ENCODE assay signal across 8 mouse cellular contexts in genomic region chr10:80149291-80150225, GRCm38 (mm10). TPM values are rescaled to one million over a fixed set of nuclear protein-coding genes. Genes with fewer than 3 reads are reported as not detected.
DNase-seq lines count a peak whose midpoint lies in the region; ATAC-seq and TF ChIP-seq lines count a peak whose summit lies in the region.

No protein-coding gene starts in this region.

- H3K4me2 ChIP-seq in embryonic facial prominence, embryonic 11.5 days (ENCODE audit: low read depth, low read length): peak overlapping the region; percentile 99
- H3K4me2 ChIP-seq in limb, embryonic 11.5 days (ENCODE audit: low read depth, severe bottlenecking): peak overlapping the region; percentile 95
- H3K4me2 ChIP-seq in midbrain, embryonic 13.5 days (replicated peaks): peak overlapping the region; percentile 100

- H3K4me3 ChIP-seq in embryonic facial prominence, embryonic 11.5 days (ENCODE audit: low read depth, low read length): peak overlapping the region; percentile 100
- peak overlapping the region; percentile 99 for H3K4me3 ChIP-seq in limb, embryonic 11.5 days (ENCODE audit: low read depth, low read length)
- H3K4me3 ChIP-seq in midbrain, embryonic 13.5 days (replicated peaks): peak overlapping the region; percentile 98
- H3K4me3 ChIP-seq in small intestine, adult 2 months (ENCODE audit: low read depth, low read length): peak overlapping the region; percentile 97

- TF ChIP-seq CTCF in small intestine, adult 2 months (IDR thresholded peaks at IDR 0.05; ENCODE audit: extremely low read depth, insufficient read length, insufficient replicate concordance, low read depth, low read length): no peak

- H3K9me3 ChIP-seq in embryonic facial prominence, embryonic 11.5 days (replicated peaks; ENCODE audit: control insufficient read depth, low read length): no peaks in the 10 kb centered on the region
- H3K9me3 ChIP-seq in limb, embryonic 11.5 days (ENCODE audit: control insufficient read depth, low read length): no peaks in the 10 kb centered on the region
- H3K9me3 ChIP-seq in midbrain, embryonic 13.5 days: no peaks in the 10 kb centered on the region

- ATAC-seq in embryonic facial prominence, embryonic 11.5 days (replicated peaks; ENCODE audit: insufficient number of reproducible peaks, low FRiP score, low TSS enrichment, low read depth): peak; percentile 70
- ATAC-seq in limb, embryonic 11.5 days (ENCODE audit: insufficient number of reproducible peaks, low FRiP score, low TSS enrichment, low read depth): peak; percentile 72
- peak; percentile 83 for ATAC-seq in midbrain, embryonic 13.5 days

- H3K9ac ChIP-seq in embryonic facial prominence, embryonic 11.5 days (replicated peaks; ENCODE audit: low read length): peak overlapping the region; percentile 100
- H3K9ac ChIP-seq in limb, embryonic 11.5 days (ENCODE audit: low read length): peak overlapping the region; percentile 100
- peak overlapping the region; percentile 100 for H3K9ac ChIP-seq in midbrain, embryonic 13.5 days (replicated peaks)

- TF ChIP-seq POLR2A in small intestine, adult 2 months (IDR thresholded peaks at IDR 0.05; ENCODE audit: low read depth, low read length): peak; percentile 66; the same call in 1 of the 2 replicates

- H3K27me3 ChIP-seq in embryonic facial prominence, embryonic 11.5 days (ENCODE audit: control insufficient read depth, insufficient read depth, low read length): no peaks in the 10 kb centered on the region
- no peaks in the 10 kb centered on the region for H3K27me3 ChIP-seq in limb, embryonic 11.5 days (ENCODE audit: control insufficient read depth, insufficient read depth, low read length)
- no peaks in the 10 kb centered on the region for H3K27me3 ChIP-seq in midbrain, embryonic 13.5 days
- H3K27me3 ChIP-seq in small intestine, adult 2 months (ENCODE audit: control insufficient read depth, insufficient read depth, low read length): no peaks in the 10 kb centered on the region

- DNase-seq in 3134 (ENCODE audit: extremely low read depth, insufficient read length, low spot score): peak; percentile 98
- peak; percentile 97 for DNase-seq in adrenal gland, postnatal 25 days
- peak; percentile 99 for DNase-seq in embryonic facial prominence, embryonic 11.5 days (ENCODE audit: low spot score)
- DNase-seq in heart, adult 11 months: peak; percentile 100
- peak; percentile 98 for DNase-seq in kidney, adult 18-20 months
- DNase-seq in limb, embryonic 11.5 days (ENCODE audit: low spot score): peak; percentile 99

- peaks cover 34% of the 10 kb centered on the region for H3K36me3 ChIP-seq in embryonic facial prominence, embryonic 11.5 days (replicated peaks; ENCODE audit: control insufficient read depth, insufficient read depth, low read depth, low read length)
- peaks cover 38% of the 10 kb centered on the region for H3K36me3 ChIP-seq in limb, embryonic 11.5 days (ENCODE audit: control insufficient read depth, insufficient read depth, low read length)
- peaks cover 54% of the 10 kb centered on the region for H3K36me3 ChIP-seq in midbrain, embryonic 13.5 days
- H3K36me3 ChIP-seq in small intestine, adult 2 months (ENCODE audit: control insufficient read depth, insufficient read depth, low read length): peaks cover 62% of the 10 kb centered on the region

- H3K4me1 ChIP-seq in embryonic facial prominence, embryonic 11.5 days (ENCODE audit: control insufficient read depth, insufficient read depth, low read length): peaks cover 13% of the 10 kb centered on the region
- peaks cover 37% of the 10 kb centered on the region for H3K4me1 ChIP-seq in limb, embryonic 11.5 days (ENCODE audit: control insufficient read depth, insufficient read depth, low read length)
- peaks cover 59% of the 10 kb centered on the region for H3K4me1 ChIP-seq in midbrain, embryonic 13.5 days (replicated peaks)
- H3K4me1 ChIP-seq in small intestine, adult 2 months (ENCODE audit: control insufficient read depth, insufficient read depth, insufficient read length, low read length): peaks cover 53% of the 10 kb centered on the region

- whole genome bisulfite sequencing in embryonic facial prominence, embryonic 11.5 days: under 1% methylated on average over 88 of the region's 88 CpGs
- under 1% methylated on average over 81 of the region's 88 CpGs for WGBS in limb, embryonic 11.5 days
- under 1% methylated on average over 84 of the region's 88 CpGs for WGBS in midbrain, embryonic 13.5 days
- under 1% methylated on average over 88 of the region's 88 CpGs for WGBS in small intestine, adult 2 months

- peak overlapping the region; percentile 99 for H3K27ac ChIP-seq in embryonic facial prominence, embryonic 11.5 days (replicated peaks; ENCODE audit: low read depth, low read length)
- peak overlapping the region; percentile 99 for H3K27ac ChIP-seq in limb, embryonic 11.5 days (replicated peaks; ENCODE audit: low read depth, low read length)
- H3K27ac ChIP-seq in midbrain, embryonic 13.5 days: peak overlapping the region; percentile 100
- H3K27ac ChIP-seq in small intestine, adult 2 months (ENCODE audit: insufficient read depth, low read depth, low read length): peak overlapping the region; percentile 99

RNA-seq across cellular contexts. Expression of gene Midn, which starts 1.5 kb away (rescaled TPM):
- total RNA-seq in adrenal gland, postnatal 25 days (2021): 74.1 and 97.4 TPM in 2 replicates
- polyA plus RNA-seq in embryonic facial prominence, embryonic 11.5 days (2014; fragmentation: Nextera tagmentation; extraction: Ambion mirVana): 60.3 and 62.1 TPM in 2 replicates
- polyA plus RNA-seq in limb, embryonic 11.5 days (2014; fragmentation: Nextera tagmentation; extraction: Ambion mirVana): 59.3 and 60.9 TPM in 2 replicates
- polyA plus RNA-seq in midbrain, embryonic 13.5 days (2015; fragmentation: Nextera tagmentation; extraction: Ambion mirVana): 35.9 and 40.6 TPM in 2 replicates
- 151 and 372 TPM in 2 replicates for polyA plus RNA-seq in small intestine, adult 2 months (2012; rRNA removed)

RNA-seq across cellular contexts. Expression of gene Cbarp, which starts 8.9 kb away (rescaled TPM):
- 45.4 and 67.9 TPM in 2 replicates for total RNA-seq in adrenal gland, postnatal 25 days (2021)
- polyA plus RNA-seq in embryonic facial prominence, embryonic 11.5 days (2014; fragmentation: Nextera tagmentation; extraction: Ambion mirVana): 6.8 and 9.0 TPM in 2 replicates
- 4.7 and 6.5 TPM in 2 replicates for polyA plus RNA-seq in limb, embryonic 11.5 days (2014; fragmentation: Nextera tagmentation; extraction: Ambion mirVana)
- polyA plus RNA-seq in midbrain, embryonic 13.5 days (2015; fragmentation: Nextera tagmentation; extraction: Ambion mirVana): 40.6 and 45.3 TPM in 2 replicates
- polyA plus RNA-seq in small intestine, adult 2 months (2012; rRNA removed): 3.7 and 6.6 TPM in 2 replicates

RNA-seq across cellular contexts. Expression of gene Atp5d, which starts 11.1 kb away (rescaled TPM):
- 460 and 592 TPM in 2 replicates for total RNA-seq in adrenal gland, postnatal 25 days (2021)
- polyA plus RNA-seq in embryonic facial prominence, embryonic 11.5 days (2014; fragmentation: Nextera tagmentation; extraction: Ambion mirVana): 360 and 371 TPM in 2 replicates
- polyA plus RNA-seq in limb, embryonic 11.5 days (2014; fragmentation: Nextera tagmentation; extraction: Ambion mirVana): 416 and 426 TPM in 2 replicates
- polyA plus RNA-seq in midbrain, embryonic 13.5 days (2015; fragmentation: Nextera tagmentation; extraction: Ambion mirVana): 391 and 394 TPM in 2 replicates
- polyA plus RNA-seq in small intestine, adult 2 months (2012; rRNA removed): 2,309 and 4,813 TPM in 2 replicates

RNA-seq across cellular contexts. Expression of gene Cirbp, which starts 16.2 kb away (rescaled TPM):
- 49.9 and 142 TPM in 2 replicates for total RNA-seq in adrenal gland, postnatal 25 days (2021)
- 74.0 and 77.8 TPM in 2 replicates for polyA plus RNA-seq in embryonic facial prominence, embryonic 11.5 days (2014; fragmentation: Nextera tagmentation; extraction: Ambion mirVana)
- 67.9 and 68.1 TPM in 2 replicates for polyA plus RNA-seq in limb, embryonic 11.5 days (2014; fragmentation: Nextera tagmentation; extraction: Ambion mirVana)
- 354 and 412 TPM in 2 replicates for polyA plus RNA-seq in midbrain, embryonic 13.5 days (2015; fragmentation: Nextera tagmentation; extraction: Ambion mirVana)
- 18.5 and 48.0 TPM in 2 replicates for polyA plus RNA-seq in small intestine, adult 2 months (2012; rRNA removed)

RNA-seq across cellular contexts. Expression of gene 1600002K03Rik, which starts 23.2 kb away (rescaled TPM):
- total RNA-seq in adrenal gland, postnatal 25 days (2021): 15.6 and 16.7 TPM in 2 replicates
- polyA plus RNA-seq in embryonic facial prominence, embryonic 11.5 days (2014; fragmentation: Nextera tagmentation; extraction: Ambion mirVana): 6.0 and 6.8 TPM in 2 replicates
- 5.9 and 7.2 TPM in 2 replicates for polyA plus RNA-seq in limb, embryonic 11.5 days (2014; fragmentation: Nextera tagmentation; extraction: Ambion mirVana)
- polyA plus RNA-seq in midbrain, embryonic 13.5 days (2015; fragmentation: Nextera tagmentation; extraction: Ambion mirVana): 11.9 and 14.5 TPM in 2 replicates
- 6.8 and 9.0 TPM in 2 replicates for polyA plus RNA-seq in small intestine, adult 2 months (2012; rRNA removed)

Comparison
In these comparisons a context has a peak if more than half of its experiments do, and no peak if none do; other contexts are left out.
1. Peak in every context shown above with its lines: DNase-seq, ATAC-seq, H3K4me3 ChIP-seq and H3K27ac ChIP-seq.